Mouse (Mus musculus) midbrain, embryonic 16.5 days (tissue): ENCODE results near the gene Otog. TPM values are rescaled to one million over a fixed set of nuclear protein-coding genes. Genes with fewer than 3 reads are reported as not detected.

Source experiments
- ATAC-seq: fragments of 200-750 bp; cut with Nextera tagmentation; 2 replicates; pipeline ENCODE4 v1.8.0; 2017; ENCODE audit warnings: moderate TSS enrichment
- H3K27ac ChIP-seq: fragments of 300-500 bp; sonication (generic); 2 replicates; pipeline ENCODE4 v1.5.1; 2014; ENCODE audit warnings: mild to moderate bottlenecking, low read length, mixed read lengths
- H3K27me3 ChIP-seq: fragments of 300-500 bp; sonication (generic); 2 replicates; pipeline ENCODE4 v1.6.1; 2014; ENCODE audit warnings: low read depth, low read length, mixed read lengths; ENCODE audit not compliant: control insufficient read depth, insufficient read depth
- H3K36me3 ChIP-seq: fragments of 300-500 bp; sonication (generic); 2 replicates; pipeline ENCODE4 v1.6.1; 2014; ENCODE audit warnings: mild to moderate bottlenecking, low read length, moderate library complexity, mixed read lengths; ENCODE audit not compliant: control insufficient read depth, insufficient read depth
- H3K4me1 ChIP-seq: fragments of 300-500 bp; sonication (generic); 2 replicates; pipeline ENCODE4 v1.6.1; 2014; ENCODE audit warnings: mild to moderate bottlenecking, low read length, mixed read lengths; ENCODE audit not compliant: control insufficient read depth, insufficient read depth
- H3K4me2 ChIP-seq: fragments of 300-500 bp; sonication (generic); 2 replicates; pipeline ENCODE4 v1.6.1; 2014; ENCODE audit warnings: mild to moderate bottlenecking, low read length, mixed read lengths
- H3K4me3 ChIP-seq: fragments of 300-500 bp; sonication (generic); 2 replicates; pipeline ENCODE4 v1.5.1; 2014; ENCODE audit warnings: low read depth, mild to moderate bottlenecking, low read length, moderate library complexity, mixed read lengths
- H3K9ac ChIP-seq: fragments of 300-500 bp; sonication (generic); 2 replicates; pipeline ENCODE4 v1.6.1; 2014; ENCODE audit warnings: low read depth, low read length, mixed read lengths
- H3K9me3 ChIP-seq: fragments of 300-500 bp; sonication (generic); replicated peaks from 2 replicates; pipeline ENCODE4 v1.6.1; 2014; ENCODE audit warnings: mild to moderate bottlenecking, low read length, mixed read lengths; ENCODE audit not compliant: control insufficient read depth, poor library complexity, severe bottlenecking
- WGBS: fragments of 180-500 bp; shearing (Covaris S2); extraction: QIAGEN DNeasy Blood & Tissue Kit; methylation state at CpG from one replicate; pipeline ENCODE4 v1.1.7; 2014; 5-methylcytosine and 5-hydroxymethylcytosine counted together
- polyA plus RNA-seq: library from polyadenylated mRNA; unstranded; fragments of >200 nt; fragmentation: Nextera tagmentation; extraction: Ambion mirVana; gene quantifications from 2 replicates; pipeline ENCODE4 v1.2.1, GENCODE M21; 2015

The Otog gene
- polyA plus RNA-seq, 1 experiment from 2014 or later = 0.08 TPM

DNA sequence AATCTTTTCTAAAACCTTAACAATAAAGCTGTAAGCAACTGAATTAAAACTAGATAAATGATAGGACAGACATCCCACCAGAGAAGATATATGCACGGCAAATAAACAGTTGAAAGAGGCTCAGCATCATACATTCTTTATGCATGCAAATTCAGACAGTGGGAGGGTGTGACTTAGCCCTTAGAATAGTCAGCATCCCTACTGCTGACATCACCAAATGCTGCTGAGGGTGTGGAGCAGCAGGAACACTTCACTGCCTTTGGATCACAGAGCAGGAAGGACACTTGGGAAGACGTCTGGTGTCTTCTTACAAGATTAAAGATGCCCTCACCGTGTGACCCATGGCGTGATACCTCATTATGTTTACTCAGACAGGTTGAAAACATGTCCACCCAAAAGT is 87.1 kb downstream of the Otog start:
- WGBS = 75% methylated on average over 4 of the region's 4 CpGs
- ATAC-seq = no peak
- Histone ChIP-seq H3K4me1 (no peaks in the 10 kb centered on the region), H3K9ac (no peak overlapping the region), H3K27ac (no peak overlapping the region), H3K9me3 (no peaks in the 10 kb centered on the region), H3K4me3 (no peak overlapping the region), H3K36me3 (no peaks in the 10 kb centered on the region), H3K27me3 (no peaks in the 10 kb centered on the region), H3K4me2 (no peak overlapping the region)

DNA sequence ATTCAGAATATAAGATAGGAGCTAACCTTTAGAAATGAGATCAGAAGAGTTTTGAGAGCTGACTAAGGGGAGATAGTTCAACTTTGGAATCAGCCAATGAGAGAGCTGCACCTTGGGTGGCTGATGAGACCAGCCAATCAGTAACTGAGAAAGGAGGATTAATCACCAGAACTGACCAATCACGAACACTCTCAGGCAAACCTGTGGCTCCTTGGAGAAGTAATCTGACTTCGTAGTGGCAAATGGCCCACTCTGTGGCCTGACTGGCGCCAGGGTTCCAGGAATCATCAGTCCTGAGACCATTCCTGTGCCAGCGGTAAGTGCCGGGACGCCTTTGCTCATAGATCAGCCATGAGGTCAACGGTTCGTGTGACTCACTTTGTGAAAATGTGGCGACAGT is 96.6 kb downstream of the Otog start:
- WGBS = 94% methylated on average over 9 of the region's 9 CpGs
- no peaks in the 10 kb centered on the region for H3K36me3 ChIP-seq
- ATAC-seq = no peak
- H3K9me3 ChIP-seq = no peaks in the 10 kb centered on the region
- no peak overlapping the region for H3K27ac ChIP-seq
- H3K27me3 ChIP-seq = no peaks in the 10 kb centered on the region
- no peak overlapping the region for H3K9ac ChIP-seq
- H3K4me1 ChIP-seq = no peaks in the 10 kb centered on the region
- H3K4me2 ChIP-seq = no peak overlapping the region
- no peak overlapping the region for H3K4me3 ChIP-seq

DNA sequence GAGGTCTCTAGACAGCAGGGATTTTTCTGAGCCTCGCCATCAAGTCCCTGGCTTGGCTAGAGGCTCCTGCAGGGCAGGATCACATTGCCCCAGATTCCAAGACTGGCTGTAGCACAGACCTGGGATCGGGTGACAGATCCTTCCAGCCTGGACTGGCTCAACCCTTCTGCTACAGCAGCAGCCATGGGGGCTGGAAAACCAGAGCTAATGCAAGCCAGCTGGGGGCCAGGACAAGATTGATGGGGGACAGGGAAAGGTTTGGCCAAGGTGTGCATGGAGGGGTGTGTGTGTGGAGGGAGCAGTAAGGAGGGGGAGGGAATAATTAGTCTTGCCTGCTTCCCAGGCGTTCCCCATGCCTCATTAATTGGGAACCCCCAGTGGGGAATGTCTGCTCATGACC is 99.0 kb downstream of the Otog start:
- Histone ChIP-seq H3K27me3 (no peaks in the 10 kb centered on the region), H3K4me3 (no peak overlapping the region), H3K36me3 (no peaks in the 10 kb centered on the region), H3K27ac (no peak overlapping the region), H3K9ac (no peak overlapping the region), H3K9me3 (no peaks in the 10 kb centered on the region), H3K4me2 (no peak overlapping the region), H3K4me1 (no peaks in the 10 kb centered on the region)
- no peak for ATAC-seq
- WGBS = 45% methylated on average over 3 of the region's 3 CpGs

DNA sequence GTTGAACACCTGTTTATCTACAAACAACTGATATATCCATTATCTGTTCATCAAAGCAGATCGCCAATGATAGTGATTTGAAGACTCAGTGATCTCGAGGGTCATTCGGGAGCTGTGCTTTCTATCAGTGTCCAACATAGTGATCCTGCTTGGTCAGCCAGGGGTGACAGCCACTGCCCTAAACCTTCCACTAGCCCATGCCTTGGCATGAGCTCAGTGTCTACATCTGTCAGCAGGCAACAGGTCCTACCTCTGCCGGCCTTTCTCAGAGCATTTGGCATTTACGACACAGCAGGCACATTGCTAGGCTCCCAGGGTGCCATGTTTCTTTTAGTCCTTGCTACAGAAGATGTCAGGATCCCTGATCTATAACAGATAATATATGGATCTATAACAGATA is 99.5 kb downstream of the Otog start:
- Histone ChIP-seq H3K27ac (no peak overlapping the region), H3K36me3 (no peaks in the 10 kb centered on the region), H3K9ac (no peak overlapping the region), H3K4me1 (no peaks in the 10 kb centered on the region), H3K9me3 (no peaks in the 10 kb centered on the region), H3K4me3 (no peak overlapping the region), H3K27me3 (no peaks in the 10 kb centered on the region), H3K4me2 (no peak overlapping the region)
- no peak for ATAC-seq
- 89% methylated on average over 5 of the region's 5 CpGs for WGBS

DNA sequence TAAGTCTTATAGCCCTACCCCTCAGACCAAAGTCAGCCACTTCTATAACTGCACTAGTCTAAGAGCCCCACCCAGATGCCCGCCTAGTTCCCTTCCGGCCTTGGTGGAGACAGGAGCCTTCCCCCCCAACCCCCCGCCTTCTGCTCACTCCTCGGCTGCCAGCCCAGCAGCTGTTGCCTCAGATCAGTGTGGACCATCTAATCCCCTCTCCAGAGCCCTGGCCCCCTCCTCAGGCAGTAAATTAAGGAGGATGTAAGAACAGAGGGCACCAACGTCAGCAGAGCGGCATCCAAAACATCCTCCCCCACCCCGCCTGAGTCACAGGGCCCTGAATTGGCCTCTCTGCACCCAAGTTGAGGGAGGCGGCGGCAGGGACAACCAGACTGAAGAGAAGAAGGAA is 100.7 kb downstream of the Otog start:
- no peak overlapping the region for H3K9ac ChIP-seq
- no peak overlapping the region for H3K4me2 ChIP-seq
- H3K27me3 ChIP-seq = no peaks in the 10 kb centered on the region
- H3K36me3 ChIP-seq = no peaks in the 10 kb centered on the region
- H3K9me3 ChIP-seq = no peaks in the 10 kb centered on the region
- no peak for ATAC-seq
- H3K27ac ChIP-seq = no peak overlapping the region
- H3K4me1 ChIP-seq = no peaks in the 10 kb centered on the region
- H3K4me3 ChIP-seq = no peak overlapping the region
- 81% methylated on average over 9 of the region's 9 CpGs for WGBS

DNA sequence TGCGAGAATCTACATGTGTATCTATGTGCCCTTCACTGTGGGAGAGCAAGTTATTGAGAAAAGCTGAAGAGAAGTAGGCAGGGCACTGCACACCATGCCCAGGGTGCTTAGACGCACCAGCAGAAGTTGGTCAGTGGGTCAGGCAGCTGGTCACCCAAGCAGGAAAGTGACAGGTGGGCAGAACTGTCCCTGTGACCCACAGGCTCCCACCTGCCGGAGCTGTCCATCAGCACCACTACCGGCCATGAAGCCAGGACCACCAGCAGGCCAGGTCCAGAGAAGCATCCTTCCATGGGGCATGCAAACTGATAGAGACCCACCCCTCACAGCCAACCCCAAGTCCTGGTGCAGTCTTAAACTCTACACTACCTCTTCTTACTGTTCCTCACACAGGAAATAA is 106.9 kb downstream of the Otog start:
- ATAC-seq = no peak
- Histone ChIP-seq H3K27me3 (peaks cover 25% of the 10 kb centered on the region), H3K4me2 (no peak overlapping the region), H3K9me3 (no peaks in the 10 kb centered on the region), H3K9ac (no peak overlapping the region), H3K4me1 (peaks cover 4% of the 10 kb centered on the region; the same call in 1 of the 2 replicates), H3K4me3 (no peak overlapping the region), H3K36me3 (no peaks in the 10 kb centered on the region), H3K27ac (no peak overlapping the region)
- 70% methylated on average over 4 of the region's 4 CpGs for WGBS

DNA sequence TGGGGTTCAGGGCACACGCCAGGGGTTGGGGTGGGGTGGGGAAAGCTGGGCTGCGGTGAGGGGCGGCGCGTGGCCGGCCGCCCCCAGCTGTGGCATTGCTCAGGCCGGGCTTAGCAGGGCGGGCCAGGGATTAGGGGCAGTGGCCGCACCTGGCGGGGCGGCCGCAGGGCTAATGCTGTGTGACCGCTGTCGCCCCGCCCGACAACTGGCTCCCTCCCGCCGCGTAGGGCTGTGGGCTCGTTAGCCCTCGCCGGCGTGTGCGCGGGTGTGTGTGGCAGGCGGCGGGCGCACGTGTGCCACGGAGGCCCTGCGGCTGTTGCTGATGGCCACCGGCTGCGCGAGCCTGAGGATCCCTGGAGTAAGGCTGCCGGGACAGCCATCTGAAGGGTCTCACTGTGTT is 108.0 kb downstream of the Otog start:
- Histone ChIP-seq H3K4me1 (peaks cover 4% of the 10 kb centered on the region; the same call in 1 of the 2 replicates), H3K9me3 (no peaks in the 10 kb centered on the region), H3K36me3 (no peaks in the 10 kb centered on the region), H3K4me2 (peak overlapping the region; percentile 57), H3K9ac (peak overlapping the region; percentile 53), H3K4me3 (peak overlapping the region; percentile 31), H3K27ac (no peak overlapping the region), H3K27me3 (peaks cover 25% of the 10 kb centered on the region)
- peak; percentile 25; the same call in 1 of the 2 replicates for ATAC-seq
- WGBS = under 1% methylated on average over 32 of the region's 36 CpGs

DNA sequence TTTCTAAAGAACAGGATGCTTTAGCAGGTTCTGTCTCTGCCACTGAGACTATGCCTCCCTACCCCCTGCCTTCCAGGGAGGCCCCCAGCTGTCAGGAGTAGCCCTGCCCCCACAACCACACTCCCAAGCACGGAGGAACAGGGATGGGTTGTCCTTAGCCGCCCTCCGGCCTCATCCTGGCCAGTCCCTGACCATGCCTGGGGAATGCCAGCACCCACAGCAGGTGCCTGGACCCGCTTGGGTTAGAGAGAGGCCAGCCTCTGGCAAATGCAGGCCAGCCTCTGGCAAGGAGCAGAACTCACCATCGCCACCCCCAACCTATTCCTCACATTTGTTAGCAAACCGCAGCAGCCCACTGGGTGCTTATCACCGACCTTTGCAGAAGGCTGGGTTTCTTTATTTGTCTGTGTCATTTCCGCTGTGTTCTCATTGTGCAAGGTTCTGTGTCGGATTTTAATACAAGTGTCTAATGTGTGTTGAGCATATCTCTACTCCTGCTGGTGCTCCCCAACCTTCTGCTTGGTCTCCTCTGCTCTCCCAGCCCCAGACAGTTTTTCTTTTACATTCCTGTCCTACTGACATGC is 109.4 kb downstream of the Otog start:
- ATAC-seq = no peak
- H3K27me3 ChIP-seq = peaks cover 25% of the 10 kb centered on the region

DNA sequence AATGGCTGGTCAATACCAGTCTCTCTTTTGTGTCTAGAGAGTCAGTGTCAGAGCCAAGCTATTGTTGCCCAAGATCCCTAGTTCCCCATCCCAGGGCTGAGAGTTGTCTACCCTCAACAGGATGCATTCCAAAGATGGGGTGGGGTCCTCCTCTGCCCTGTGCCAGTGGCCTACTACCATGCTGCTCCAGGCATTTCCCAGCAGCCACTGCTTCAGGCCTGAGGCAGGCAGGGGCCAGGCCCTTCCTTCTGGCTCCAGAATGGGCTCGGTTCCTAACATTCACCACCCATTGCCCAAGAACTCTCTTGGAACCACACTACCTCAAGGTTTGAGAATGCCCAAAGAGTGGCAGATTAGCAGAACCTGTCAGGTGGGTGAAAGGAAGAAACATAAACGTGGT is 112.0 kb downstream of the Otog start:
- H3K27ac ChIP-seq = no peak overlapping the region
- H3K4me3 ChIP-seq = no peak overlapping the region
- H3K9ac ChIP-seq = no peak overlapping the region
- H3K4me1 ChIP-seq = peaks cover 4% of the 10 kb centered on the region; the same call in 1 of the 2 replicates
- H3K27me3 ChIP-seq = peaks cover 17% of the 10 kb centered on the region
- no peak for ATAC-seq
- no peaks in the 10 kb centered on the region for H3K36me3 ChIP-seq
- no peak overlapping the region for H3K4me2 ChIP-seq
- 73% methylated on average over 2 of the region's 2 CpGs for WGBS
- no peaks in the 10 kb centered on the region for H3K9me3 ChIP-seq

More for the DNA sequence above, 109.4 kb downstream of the Otog start:
- H3K4me2 ChIP-seq = no peak overlapping the region
- H3K4me1 ChIP-seq = peaks cover 4% of the 10 kb centered on the region; the same call in 1 of the 2 replicates
- no peak overlapping the region for H3K4me3 ChIP-seq
- no peaks in the 10 kb centered on the region for H3K9me3 ChIP-seq
- no peak overlapping the region for H3K27ac ChIP-seq
- H3K36me3 ChIP-seq = no peaks in the 10 kb centered on the region
- H3K9ac ChIP-seq = no peak overlapping the region
- WGBS = 51% methylated on average over 9 of the region's 9 CpGs
